Mouse (Mus musculus) MEL (cell line): ENCODE results near the gene Csmd2. TPM values are rescaled to one million over a fixed set of nuclear protein-coding genes. Genes with fewer than 3 reads are reported as not detected.

Experiments used
- DNase-seq: peaks from one replicate; pipeline ENCODE4 v3.0.0; 2011; ENCODE audit warnings: low read depth, low spot score
- H3K27ac ChIP-seq: 2 replicates; pipeline ENCODE4 v1.5.1; 2012; ENCODE audit warnings: low read depth, mild to moderate bottlenecking, control low read depth, low read length, moderate library complexity; ENCODE audit not compliant: control insufficient read depth
- H3K27me3 ChIP-seq, 2 experiments: fragments of 150-350 bp in 1 of 2; sonication (generic) in 1 of 2; 2 replicates each; pipeline ENCODE4 v1.6.1; 2012; ENCODE audit warnings: low read length in 2 of 2, mild to moderate bottlenecking in 2 of 2, improper control_type of control experiment in 1 of 2, moderate library complexity in 1 of 2; ENCODE audit not compliant: insufficient read depth in 2 of 2, control insufficient read depth in 1 of 2
- H3K36me3 ChIP-seq, 2 experiments: 2 replicates each; pipeline ENCODE4 v1.6.1; 2012 to 2014; ENCODE audit warnings: low read length in 2 of 2, improper control_type of control experiment in 1 of 2, inconsistent platforms in 1 of 2, mild to moderate bottlenecking in 1 of 2; ENCODE audit not compliant: insufficient read depth in 2 of 2, control insufficient read depth in 1 of 2
- H3K4me1 ChIP-seq, 2 experiments: fragments of 150-350 bp in 1 of 2; sonication (generic) in 1 of 2; 2 replicates each; pipeline ENCODE4 v1.6.1; 2012; ENCODE audit warnings: low read length in 2 of 2, improper control_type of control experiment in 1 of 2, mild to moderate bottlenecking in 1 of 2; ENCODE audit not compliant: insufficient read depth in 2 of 2, control insufficient read depth in 1 of 2
- H3K4me3 ChIP-seq, 2 experiments: fragments of 150-350 bp in 1 of 2; sonication (generic) in 1 of 2; 2 replicates each; pipeline ENCODE4 v1.5.1; 2012; ENCODE audit warnings: low read depth in 2 of 2, low read length in 2 of 2, mild to moderate bottlenecking in 2 of 2, moderate library complexity in 2 of 2, control low read depth in 1 of 2, improper control_type of control experiment in 1 of 2; ENCODE audit not compliant: control insufficient read depth in 1 of 2, insufficient read depth in 1 of 2
- H3K79me2 ChIP-seq: 2 replicates; pipeline ENCODE4 v1.6.1; 2012; ENCODE audit warnings: mild to moderate bottlenecking, low read length, moderate library complexity; ENCODE audit not compliant: control insufficient read depth, poor library complexity, insufficient read depth
- H3K9ac ChIP-seq: 2 replicates; pipeline ENCODE4 v1.6.1; 2012; ENCODE audit warnings: low read depth, mild to moderate bottlenecking, control low read depth, low read length, moderate library complexity; ENCODE audit not compliant: control insufficient read depth, poor library complexity, severe bottlenecking
- H3K9me3 ChIP-seq: fragments of 150-350 bp; sonication (generic); replicated peaks from 2 replicates; pipeline ENCODE4 v1.6.1; 2012; ENCODE audit warnings: mild to moderate bottlenecking, low read length, improper control_type of control experiment, moderate library complexity; ENCODE audit not compliant: insufficient read depth
- CHD1 ChIP-seq: IDR thresholded peaks from 2 replicates; pipeline ENCODE4 v1.6.1; 2012; ENCODE audit warnings: low read depth, mild to moderate bottlenecking, inconsistent platforms, low read length, improper control_type of control experiment
- CHD2 ChIP-seq: IDR thresholded peaks from 2 replicates; pipeline ENCODE4 v1.6.1; 2011; ENCODE audit warnings: low read length, improper control_type of control experiment
- E2F4 ChIP-seq: IDR thresholded peaks from 2 replicates; pipeline ENCODE4 v1.6.1; 2011; ENCODE audit warnings: low read depth, low read length, improper control_type of control experiment, borderline replicate concordance
- ELF1 ChIP-seq: IDR thresholded peaks from 2 replicates; pipeline ENCODE4 v1.6.1; 2014; ENCODE audit warnings: low read depth, mild to moderate bottlenecking, inconsistent platforms, low read length, improper control_type of control experiment, moderate library complexity
- EP300 ChIP-seq, 2 experiments: IDR thresholded peaks; 2 replicates each; pipeline ENCODE4 v1.6.1; 2011; ENCODE audit warnings: improper control_type of control experiment in 2 of 2, low read length in 2 of 2, low read depth in 1 of 2, mild to moderate bottlenecking in 1 of 2
- ETS1 ChIP-seq: IDR thresholded peaks from 2 replicates; pipeline ENCODE4 v1.6.1; 2012; ENCODE audit warnings: low read depth, mild to moderate bottlenecking, inconsistent platforms, low read length, improper control_type of control experiment, moderate library complexity
- GABPA ChIP-seq: IDR thresholded peaks from 2 replicates; pipeline ENCODE4 v1.6.1; 2012; ENCODE audit warnings: low read depth, mild to moderate bottlenecking, inconsistent platforms, low read length, improper control_type of control experiment, moderate library complexity
- HCFC1 ChIP-seq: IDR thresholded peaks from 2 replicates; pipeline ENCODE4 v1.6.1; 2012; ENCODE audit warnings: low read depth, mild to moderate bottlenecking, inconsistent platforms, low read length, improper control_type of control experiment, moderate library complexity
- JUND ChIP-seq: IDR thresholded peaks from 2 replicates; pipeline ENCODE4 v1.6.1; 2011; ENCODE audit warnings: low read depth, mild to moderate bottlenecking, improper control_type of control experiment, low read length
- KAT2A ChIP-seq: conservative IDR thresholded peaks from 2 replicates; pipeline ENCODE4 v1.6.1; 2012; ENCODE audit warnings: low read depth, low read length, improper control_type of control experiment, inconsistent platforms
- MAFK ChIP-seq: IDR thresholded peaks from 2 replicates; pipeline ENCODE4 v1.6.1; 2011; ENCODE audit warnings: low read depth, mild to moderate bottlenecking, low read length, improper control_type of control experiment, borderline replicate concordance
- MAX ChIP-seq: IDR thresholded peaks from 2 replicates; pipeline ENCODE4 v1.6.1; 2011; ENCODE audit warnings: low read length, improper control_type of control experiment
- MAZ ChIP-seq: IDR thresholded peaks from 2 replicates; pipeline ENCODE4 v1.6.1; 2012; ENCODE audit warnings: low read depth, mild to moderate bottlenecking, inconsistent platforms, low read length, improper control_type of control experiment
- NRF1 ChIP-seq: IDR thresholded peaks from 2 replicates; pipeline ENCODE4 v1.6.1; 2014; ENCODE audit warnings: low read depth, mild to moderate bottlenecking, inconsistent platforms, low read length, improper control_type of control experiment, moderate library complexity; ENCODE audit not compliant: poor library complexity, insufficient read depth, severe bottlenecking
- POLR2A ChIP-seq, 2 experiments: IDR thresholded peaks; 2 replicates each; pipeline ENCODE4 v1.6.1; 2011 to 2012; ENCODE audit warnings: low read length in 2 of 2, mild to moderate bottlenecking in 2 of 2, control low read depth in 1 of 2, improper control_type of control experiment in 1 of 2, low read depth in 1 of 2, moderate library complexity in 1 of 2; ENCODE audit not compliant: control insufficient read depth in 1 of 2, insufficient read depth in 1 of 2, poor library complexity in 1 of 2
- POLR2AphosphoS5 ChIP-seq: IDR thresholded peaks from 2 replicates; pipeline ENCODE4 v1.6.1; 2012; ENCODE audit warnings: low read depth, borderline replicate concordance, mild to moderate bottlenecking, inconsistent platforms, low read length, moderate library complexity, mixed read lengths
- RAD21 ChIP-seq: IDR thresholded peaks from 2 replicates; pipeline ENCODE4 v1.6.1; 2011; ENCODE audit warnings: mild to moderate bottlenecking, low read depth, low read length, improper control_type of control experiment
- TBP ChIP-seq: IDR thresholded peaks from 2 replicates; pipeline ENCODE4 v1.8.0; 2011; ENCODE audit warnings: low read depth, low read length, improper control_type of control experiment
- TCF12 ChIP-seq: IDR thresholded peaks from 2 replicates; pipeline ENCODE4 v1.6.1; 2014; ENCODE audit warnings: low read depth, mild to moderate bottlenecking, inconsistent platforms, low read length, improper control_type of control experiment, moderate library complexity
- UBTF ChIP-seq: IDR thresholded peaks from 2 replicates; pipeline ENCODE4 v1.6.1; 2012; ENCODE audit warnings: low read depth, mild to moderate bottlenecking, inconsistent platforms, low read length, improper control_type of control experiment, moderate library complexity, borderline replicate concordance; ENCODE audit not compliant: insufficient read depth
- ZC3H11A ChIP-seq: IDR thresholded peaks from 2 replicates; pipeline ENCODE4 v1.6.1; 2012; ENCODE audit warnings: low read depth, mild to moderate bottlenecking, inconsistent platforms, low read length, improper control_type of control experiment
- ZKSCAN1 ChIP-seq: IDR thresholded peaks from 2 replicates; pipeline ENCODE4 v1.6.1; 2012; ENCODE audit warnings: low read depth, mild to moderate bottlenecking, inconsistent platforms, low read length, improper control_type of control experiment, moderate library complexity
- ZMIZ1 ChIP-seq: IDR thresholded peaks from 2 replicates; pipeline ENCODE4 v1.6.1; 2012; ENCODE audit warnings: low read depth, mild to moderate bottlenecking, inconsistent platforms, low read length, improper control_type of control experiment, moderate library complexity
- ZNF384 ChIP-seq: IDR thresholded peaks from 2 replicates; pipeline ENCODE4 v1.6.1; 2012; ENCODE audit warnings: low read depth, mild to moderate bottlenecking, inconsistent platforms, low read length, improper control_type of control experiment
- polyA plus RNA-seq, 2 experiments: library from polyadenylated mRNA; stranded (reverse) in 1 of 2; unstranded in 1 of 2; fragments of >175 nt in 1 of 2; fragments of >200 nt in 1 of 2; gene quantifications; 2 replicates each; pipeline versions ENCODE4 v1.2.1 to v1.2.4; 2012; ENCODE audit warnings: low replicate concordance in 2 of 2, low read depth in 1 of 2; ENCODE audit not compliant: insufficient read length in 2 of 2, insufficient read depth in 1 of 2, missing spikeins in 1 of 2
- total RNA-seq: library from RNA; depleted of rRNA; stranded (reverse); fragments of 300-350 nt; gene quantifications from 2 replicates; pipeline ENCODE4 v1.2.3, GENCODE M21; 2012

Gene Csmd2
- total and polyA plus RNA-seq, 3 experiments: not detected

DNA sequence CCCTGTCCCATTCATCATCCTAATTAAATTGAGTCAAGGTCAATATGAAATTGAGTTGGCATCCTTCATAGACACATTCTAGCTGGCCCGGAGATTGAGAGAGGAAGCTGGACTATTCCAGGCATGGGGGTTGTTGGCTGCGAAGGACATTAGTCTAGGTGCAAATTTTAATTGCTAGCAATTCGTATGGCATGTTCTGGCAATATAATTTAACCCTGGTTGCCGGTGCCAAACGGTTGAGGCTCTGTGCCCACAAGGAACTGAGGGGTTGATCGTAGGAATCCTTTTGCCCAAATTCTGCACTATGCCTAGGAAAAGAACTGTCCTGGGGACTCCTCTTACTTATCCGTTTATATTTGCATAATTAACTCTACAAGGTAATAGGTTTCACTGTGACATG lies 496.2 kb downstream of the Csmd2 start:
- Histone ChIP-seq H3K4me3 (no peak overlapping the region), H3K27ac (no peak overlapping the region), H3K9me3 (no peaks in the 10 kb centered on the region), H3K36me3 (no peaks in the 10 kb centered on the region)
- TF ChIP-seq HCFC1 (no peak), ZKSCAN1 (no peak), ZC3H11A (no peak), ETS1 (no peak), TBP (no peak), KAT2A (no peak)
- TF ChIP-seq, all 39 proteins: peak for 0
- Histone ChIP-seq H3K27me3 (no peaks in the 10 kb centered on the region), H3K4me1 (no peaks in the 10 kb centered on the region), H3K79me2 (no peaks in the 10 kb centered on the region), H3K9ac (no peak overlapping the region)
- no peak for DNase-seq

DNA sequence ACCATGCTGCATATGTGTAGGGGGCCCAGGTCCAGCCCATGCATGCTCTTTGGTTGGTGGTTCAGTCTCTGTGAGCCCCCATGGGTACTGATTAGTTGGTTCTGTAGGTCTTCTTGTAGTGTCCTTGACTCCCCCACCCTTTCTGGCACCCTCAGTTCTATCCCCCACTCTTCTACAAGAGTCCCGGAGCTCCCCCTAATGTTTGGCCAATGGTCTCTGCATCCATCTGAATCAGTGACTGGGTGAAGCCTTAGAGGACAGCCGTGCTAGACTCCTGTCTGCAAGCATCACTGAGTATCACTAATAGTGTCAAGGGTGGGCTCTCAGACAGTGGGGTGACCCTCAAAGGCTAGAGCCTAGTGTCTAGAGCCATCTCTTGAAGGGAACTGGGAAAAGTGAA lies 497.0 kb downstream of the Csmd2 start:
- no peak for DNase-seq
- no peaks in the 10 kb centered on the region for H3K9me3 ChIP-seq
- no peaks in the 10 kb centered on the region for H3K36me3 ChIP-seq
- H3K4me1 ChIP-seq: no peaks in the 10 kb centered on the region
- no peak overlapping the region for H3K9ac ChIP-seq
- TF ChIP-seq POLR2AphosphoS5: no peak
- no peak for TF ChIP-seq ELF1
- TF ChIP-seq KAT2A: no peak
- no peak for TF ChIP-seq UBTF
- TF ChIP-seq NRF1: no peak
- no peak for TF ChIP-seq E2F4
- TF ChIP-seq POLR2A (IDR thresholded peaks at IDR 0.05; ENCODE audit: control insufficient read depth in 1 of 2, insufficient read depth in 1 of 2, low read depth in 1 of 2, low read length in 2 of 2, poor library complexity in 1 of 2): no peak
- TF ChIP-seq MAZ: no peak
- TF ChIP-seq MAFK: no peak
- TF ChIP-seq CHD2: no peak
- TF ChIP-seq CHD1: no peak
- no peak for TF ChIP-seq ZNF384
- no peak for TF ChIP-seq ZMIZ1
- no peak for TF ChIP-seq RAD21
- TF ChIP-seq EP300 (IDR thresholded peaks at IDR 0.05; ENCODE audit: low read depth in 1 of 2, low read length in 2 of 2): no peak
- no peak for TF ChIP-seq TCF12
- no peak for TF ChIP-seq ZC3H11A
- TF ChIP-seq GABPA: no peak
- no peak for TF ChIP-seq JUND
- TF ChIP-seq MAX: no peak
- no peaks in the 10 kb centered on the region for H3K27me3 ChIP-seq
- no peak overlapping the region for H3K27ac ChIP-seq
- no peak overlapping the region for H3K4me3 ChIP-seq
- H3K79me2 ChIP-seq: no peaks in the 10 kb centered on the region
